Mouse (Mus musculus) thymus, adult 2 months (tissue): Measurements from ENCODE around the gene Slc30a7. TPM values are rescaled to one million over a fixed set of nuclear protein-coding genes. Genes with fewer than 3 reads are reported as not detected.

ENCODE experiments used
- DNase-seq: peaks from one replicate; pipeline ENCODE4 v3.0.0; 2021
- H3K27ac ChIP-seq: fragments of 200-500 bp; 2 replicates; pipeline ENCODE4 v1.5.1; 2012; ENCODE audit warnings: low read length, control low read depth; ENCODE audit not compliant: control insufficient read depth, insufficient read depth
- H3K27me3 ChIP-seq: fragments of 200-500 bp; 2 replicates; pipeline ENCODE4 v1.6.1; 2012; ENCODE audit warnings: mild to moderate bottlenecking, low read length, moderate library complexity, mixed read lengths; ENCODE audit not compliant: control insufficient read depth, insufficient read depth
- H3K36me3 ChIP-seq: fragments of 200-500 bp; 2 replicates; pipeline ENCODE4 v1.6.1; 2012; ENCODE audit warnings: mild to moderate bottlenecking, low read length, moderate library complexity; ENCODE audit not compliant: control insufficient read depth, insufficient read depth
- H3K4me1 ChIP-seq: fragments of 200-500 bp; replicated peaks from 2 replicates; pipeline ENCODE4 v1.6.1; 2012; ENCODE audit warnings: low read length; ENCODE audit not compliant: control insufficient read depth, insufficient read depth
- H3K4me3 ChIP-seq: fragments of 200-500 bp; 2 replicates; pipeline ENCODE4 v1.5.1; 2012; ENCODE audit warnings: mild to moderate bottlenecking, low read length, control low read depth, moderate library complexity; ENCODE audit not compliant: control insufficient read depth, insufficient read depth
- CTCF ChIP-seq: fragments of 200-500 bp; IDR thresholded peaks from 2 replicates; pipeline ENCODE4 v1.5.1; 2012; ENCODE audit warnings: mild to moderate bottlenecking, control low read depth, low read length, moderate library complexity, borderline replicate concordance; ENCODE audit not compliant: control insufficient read depth, poor library complexity, insufficient read depth; ENCODE audit errors: extremely low read depth
- POLR2A ChIP-seq: fragments of 200-500 bp; IDR thresholded peaks from 2 replicates; pipeline ENCODE4 v1.6.1; 2012; ENCODE audit warnings: mild to moderate bottlenecking, low read length, control low read depth, moderate library complexity; ENCODE audit not compliant: control insufficient read depth, poor library complexity, insufficient read depth; ENCODE audit errors: extremely low read depth
- WGBS: fragments of 180-500 bp; shearing (Covaris S2); methylation state at CpG from one replicate; pipeline ENCODE4 v1.1.7; 2018; 5-methylcytosine and 5-hydroxymethylcytosine counted together
- polyA plus RNA-seq: library from polyadenylated mRNA; depleted of rRNA; stranded (reverse); fragments of >200 nt; gene quantifications from 2 replicates; pipeline ENCODE4 v1.2.3, GENCODE M21; 2012

Gene Slc30a7
- polyA plus RNA-seq, 1 experiment = 18.1 TPM

DNA sequence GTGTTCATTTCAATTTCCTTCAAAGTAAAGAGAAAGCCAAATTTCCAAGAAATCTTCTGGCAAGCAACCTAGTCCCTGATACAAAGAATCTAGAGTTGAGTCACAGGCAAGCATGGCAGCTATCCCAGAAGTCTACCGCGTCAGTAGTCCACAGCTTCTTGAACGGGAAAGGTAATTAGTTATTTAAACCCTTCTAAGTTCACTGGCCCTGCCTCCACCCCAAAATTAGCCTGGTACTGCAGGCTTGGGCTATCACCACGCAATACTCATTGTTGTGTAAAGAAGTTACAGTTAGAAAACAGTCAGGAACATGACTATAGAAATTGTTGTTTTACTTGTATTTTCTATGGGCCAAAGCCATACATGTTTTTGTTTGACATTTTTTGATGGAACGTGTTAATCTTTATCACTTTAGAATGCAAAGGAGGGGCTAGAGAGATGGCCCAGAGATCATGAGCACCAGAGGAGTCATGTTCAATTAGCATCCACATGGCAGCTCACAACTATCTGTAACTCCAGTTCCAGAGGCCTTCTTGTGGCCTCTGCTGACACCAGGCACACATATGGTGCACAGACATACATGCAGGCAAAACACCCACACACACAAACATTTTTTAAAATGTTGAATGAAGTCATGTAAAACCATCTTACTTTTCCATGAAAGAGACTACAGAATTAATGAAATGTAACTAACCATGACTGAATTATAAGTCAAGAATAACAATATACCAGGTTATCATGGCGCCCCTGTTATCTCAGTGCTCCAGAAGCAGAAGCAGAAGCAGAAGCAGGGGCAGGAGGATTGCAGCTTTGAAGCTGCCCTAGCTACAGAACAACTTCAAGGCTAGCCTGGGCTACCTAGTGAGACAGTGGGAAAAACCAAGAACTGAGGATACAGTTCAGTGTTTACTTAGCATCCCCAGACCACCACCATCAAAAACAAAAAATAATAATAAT lies 57.0 kb downstream of the Slc30a7 start:
- no peaks in the 10 kb centered on the region for H3K4me1 ChIP-seq
- no peaks in the 10 kb centered on the region for H3K27me3 ChIP-seq
- H3K27ac ChIP-seq = no peak overlapping the region
- 94% methylated on average over 6 of the region's 6 CpGs for WGBS
- DNase-seq = no peak
- H3K4me3 ChIP-seq = no peak overlapping the region
- H3K36me3 ChIP-seq = peaks cover 42% of the 10 kb centered on the region
- no peak for TF ChIP-seq CTCF
- TF ChIP-seq POLR2A = no peak

DNA sequence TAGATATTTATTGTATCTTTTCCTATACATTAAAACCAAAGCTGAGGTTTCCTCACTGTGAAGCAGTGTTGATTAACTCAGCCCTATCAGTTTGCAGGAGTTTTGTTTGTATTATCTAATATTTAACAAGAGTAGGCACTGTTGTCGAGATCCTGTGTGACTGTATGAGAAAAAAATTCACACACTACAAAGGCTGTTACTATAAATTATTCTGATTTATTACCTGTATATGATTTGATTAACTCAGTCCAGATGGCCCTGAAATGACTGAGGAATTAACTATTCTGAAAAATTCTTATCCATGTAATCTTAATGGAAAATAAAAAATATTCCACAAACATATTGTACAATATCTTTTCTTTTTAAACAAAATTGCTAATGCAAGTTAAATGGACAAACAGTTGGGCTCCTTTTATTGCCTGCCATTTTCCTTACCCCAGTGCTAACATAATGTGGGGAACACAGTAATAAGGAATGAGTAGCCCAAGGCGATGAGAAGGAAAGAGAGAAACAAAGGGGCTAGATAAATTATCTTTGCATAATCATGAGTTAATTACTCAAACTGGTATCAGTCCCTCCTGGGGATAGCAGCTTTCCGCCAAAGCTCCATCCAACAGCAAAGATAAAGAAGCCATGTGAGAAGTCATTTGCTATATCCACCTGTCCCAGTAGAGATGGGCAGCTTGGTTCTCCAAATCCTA lies 57.8 kb downstream of the Slc30a7 start:
- Histone ChIP-seq H3K4me1 (no peaks in the 10 kb centered on the region), H3K27ac (no peak overlapping the region), H3K36me3 (peaks cover 38% of the 10 kb centered on the region), H3K27me3 (no peaks in the 10 kb centered on the region), H3K4me3 (no peak overlapping the region)
- TF ChIP-seq POLR2A (no peak), CTCF (no peak)
- WGBS = 96% methylated on average over 3 of the region's 3 CpGs
- no peak for DNase-seq

DNA sequence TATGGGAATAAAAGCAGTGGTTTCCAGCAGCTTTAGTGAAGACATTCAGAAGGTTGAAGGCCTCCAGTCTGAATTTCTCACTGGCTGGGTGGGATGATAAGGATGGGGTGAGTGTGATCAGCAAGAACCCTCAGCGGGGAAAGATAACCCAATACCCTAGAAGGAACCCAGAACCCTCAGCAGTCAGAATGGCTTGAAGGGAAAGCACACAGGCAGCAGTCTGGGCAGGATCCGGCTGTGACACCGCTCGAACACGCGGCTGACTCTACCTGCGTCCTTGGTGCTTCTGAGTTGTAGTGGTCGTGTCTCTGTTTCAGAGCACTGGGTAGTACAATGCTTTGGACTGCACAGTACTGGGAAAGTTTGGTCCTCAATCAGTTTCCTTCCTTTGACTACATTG lies 60.9 kb downstream of the Slc30a7 start:
- DNase-seq = no peak
- no peak overlapping the region for H3K27ac ChIP-seq
- WGBS = 99% methylated on average over 8 of the region's 8 CpGs
- TF ChIP-seq POLR2A (no peak), CTCF (no peak)
- H3K4me1 ChIP-seq = peaks cover 4% of the 10 kb centered on the region; the same call in 1 of the 2 replicates
- no peaks in the 10 kb centered on the region for H3K27me3 ChIP-seq
- peaks cover 28% of the 10 kb centered on the region for H3K36me3 ChIP-seq
- no peak overlapping the region for H3K4me3 ChIP-seq

DNA sequence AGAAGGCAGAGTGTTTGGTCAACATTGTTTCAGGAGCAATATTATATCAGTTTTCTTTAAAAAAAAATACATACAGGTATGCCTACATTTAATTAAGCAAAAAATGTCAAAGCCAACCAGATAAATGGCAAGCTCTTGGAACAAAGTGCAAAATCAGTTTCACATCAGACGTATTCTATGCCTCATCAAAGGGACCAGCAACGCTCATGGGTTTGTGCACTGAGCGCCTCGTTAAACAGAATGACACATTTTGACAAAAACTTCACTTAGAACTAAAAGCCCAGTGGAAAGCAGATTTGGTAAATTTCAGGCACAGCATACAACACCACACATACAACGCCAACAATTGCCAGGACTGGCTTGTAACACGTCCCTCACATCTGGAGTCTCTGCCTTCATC lies 62.8 kb downstream of the Slc30a7 start:
- peak overlapping the region; percentile 51; the same call in 1 of the 2 replicates for H3K27ac ChIP-seq
- peaks cover 4% of the 10 kb centered on the region; the same call in 1 of the 2 replicates for H3K4me1 ChIP-seq
- DNase-seq = no peak
- TF ChIP-seq CTCF = no peak
- no peak overlapping the region for H3K4me3 ChIP-seq
- H3K36me3 ChIP-seq = peaks cover 19% of the 10 kb centered on the region
- no peaks in the 10 kb centered on the region for H3K27me3 ChIP-seq
- 94% methylated on average over 6 of the region's 6 CpGs for WGBS

DNA sequence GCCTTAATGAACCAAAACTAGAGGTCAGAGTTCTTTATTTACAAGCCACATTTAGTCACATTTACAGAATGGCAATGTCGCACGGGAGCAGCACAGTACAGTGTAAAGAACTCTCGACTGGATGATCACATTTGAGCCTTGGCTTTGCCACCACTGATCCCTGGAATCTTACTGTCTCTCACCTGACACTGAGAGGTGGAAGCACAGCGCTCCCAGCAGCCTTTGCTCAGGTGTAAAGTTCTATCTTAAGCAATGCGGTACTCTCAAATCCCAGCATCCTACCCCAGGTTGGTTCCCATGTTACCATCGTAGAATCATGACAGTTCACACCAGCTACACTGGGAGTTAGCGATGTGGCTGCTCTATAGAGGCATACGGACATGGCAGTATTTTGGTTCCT lies 65.7 kb downstream of the Slc30a7 start:
- peaks cover 4% of the 10 kb centered on the region; the same call in 1 of the 2 replicates for H3K4me1 ChIP-seq
- H3K36me3 ChIP-seq = peaks cover 19% of the 10 kb centered on the region
- no peaks in the 10 kb centered on the region for H3K27me3 ChIP-seq
- no peak for DNase-seq
- H3K27ac ChIP-seq = no peak overlapping the region
- 98% methylated on average over 8 of the region's 8 CpGs for WGBS
- TF ChIP-seq POLR2A (no peak), CTCF (no peak)
- no peak overlapping the region for H3K4me3 ChIP-seq

DNA sequence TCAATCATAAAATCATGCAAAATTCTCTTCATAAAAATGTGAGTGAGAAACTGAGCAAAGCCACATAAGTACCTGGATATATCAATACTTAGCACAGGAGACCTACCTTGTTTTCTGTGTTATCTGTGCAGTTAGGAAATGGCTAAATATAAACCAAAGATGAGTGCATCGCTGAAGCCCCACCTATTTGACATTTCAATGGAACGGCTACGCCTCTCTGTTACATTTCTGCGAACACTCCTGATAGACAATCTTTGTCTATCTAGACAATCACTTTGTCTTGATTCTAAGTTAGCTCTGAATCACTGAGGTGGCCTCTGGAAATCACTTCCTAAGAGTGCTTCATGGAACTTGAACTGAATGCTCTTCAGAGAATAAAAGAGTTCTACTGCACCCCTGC lies 66.7 kb downstream of the Slc30a7 start:
- TF ChIP-seq POLR2A (no peak), CTCF (no peak)
- no peak overlapping the region for H3K4me3 ChIP-seq
- H3K27me3 ChIP-seq = no peaks in the 10 kb centered on the region
- peaks cover 13% of the 10 kb centered on the region for H3K36me3 ChIP-seq
- DNase-seq = no peak
- no peak overlapping the region for H3K27ac ChIP-seq
- H3K4me1 ChIP-seq = peaks cover 4% of the 10 kb centered on the region; the same call in 1 of the 2 replicates
- WGBS = 95% methylated on average over 4 of the region's 4 CpGs
